Mouse (Mus musculus) MN1 (cell line): ENCODE results near the gene Ybx3.

Source experiments
- DNase-seq: peaks from one replicate; pipeline ENCODE4 v3.0.0-alpha.2; 2016; ENCODE audit warnings: low spot score

Ybx3 gene

DNA sequence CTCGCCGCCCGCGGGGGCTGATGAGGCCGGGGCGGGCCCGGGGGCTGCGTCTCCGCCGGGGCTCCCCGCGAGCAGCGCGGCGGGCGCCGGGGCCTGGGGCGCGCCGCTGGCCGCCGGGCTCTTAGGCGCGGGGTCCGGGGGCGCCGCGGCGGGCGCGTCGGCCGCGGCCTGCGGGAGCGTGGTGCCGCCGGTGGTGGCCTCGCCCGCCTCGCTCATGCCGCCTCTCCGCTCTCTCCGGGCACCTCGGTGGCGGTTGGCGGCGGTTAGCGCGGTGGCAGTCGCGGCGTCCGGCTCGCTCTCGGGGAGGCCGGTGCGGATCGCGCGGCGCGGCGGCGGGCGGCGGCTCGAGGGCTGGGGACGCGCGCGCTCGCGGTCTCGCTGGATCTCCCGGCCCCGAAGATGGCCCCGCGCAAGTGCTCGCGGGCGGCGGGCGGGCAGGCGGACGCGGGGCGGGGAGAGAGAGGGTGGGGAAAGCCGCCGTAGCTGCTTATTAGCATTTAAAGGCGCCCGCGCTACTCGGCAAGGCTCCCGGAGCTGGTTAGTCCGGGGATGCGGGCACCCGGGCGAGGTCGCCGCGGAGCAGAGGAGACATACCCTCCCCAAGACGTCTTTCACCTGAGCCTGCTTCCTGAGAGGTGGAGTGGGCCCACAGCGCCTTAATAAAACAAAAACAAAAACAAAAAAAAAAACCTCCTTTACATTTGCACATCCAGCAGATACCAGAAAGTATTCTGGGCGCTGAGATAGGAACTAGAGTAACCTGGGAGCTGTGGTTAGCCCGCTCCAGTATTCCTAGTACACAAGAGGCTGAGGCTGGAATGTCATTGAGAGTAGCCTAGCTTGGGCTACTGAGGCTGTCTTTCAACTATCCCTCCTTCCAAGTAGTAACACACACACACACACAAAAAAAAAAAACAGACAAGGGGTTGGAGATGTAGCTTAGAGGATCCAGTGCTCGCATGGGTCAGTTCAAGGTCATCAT is at the start of gene Ybx3:
Gene Ybx3 (minus strand): TSS at position 437 of the 982 bp plus-strand sequence.
- DNase-seq: peak; percentile 85

DNA sequence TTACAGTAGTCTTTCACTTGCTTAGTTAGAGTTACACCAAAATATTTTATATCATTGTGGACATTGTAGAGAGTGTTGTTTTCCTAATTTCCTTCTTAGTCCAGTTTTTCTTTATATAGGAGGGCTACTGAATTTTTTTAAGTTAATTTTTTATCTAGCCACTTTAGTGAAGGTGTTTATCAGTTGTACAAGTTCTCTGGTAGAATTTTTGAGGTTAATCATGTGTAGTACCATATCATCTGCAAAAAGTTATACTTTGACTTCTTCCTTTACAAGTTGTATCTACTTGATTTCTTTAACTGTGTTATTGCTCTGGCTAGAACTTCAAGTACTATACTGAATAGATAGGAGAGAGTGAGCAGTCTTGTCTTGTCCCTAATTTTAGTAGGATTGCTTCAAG is 48.4 kb upstream of the Ybx3 start:
- DNase-seq: no peak

DNA sequence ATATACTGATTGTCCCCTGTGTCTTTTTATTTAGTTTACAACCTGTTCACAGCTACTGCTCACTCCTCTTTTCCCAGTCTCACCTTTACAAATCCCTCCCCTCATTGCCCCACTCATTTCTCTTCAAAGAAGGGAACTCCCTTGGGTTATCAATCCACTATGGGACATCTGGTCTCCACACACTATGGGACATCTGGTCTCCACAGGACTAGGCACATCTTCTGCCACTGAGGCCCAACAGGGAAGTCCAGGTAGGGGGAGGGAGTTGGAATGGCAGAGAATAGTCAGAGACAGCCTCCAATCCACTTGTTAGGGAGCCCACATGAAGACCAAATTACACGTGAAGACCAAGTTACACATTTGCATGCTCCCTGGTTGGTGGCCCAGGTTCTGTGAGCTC is 45.8 kb upstream of the Ybx3 start:
- no peak for DNase-seq

DNA sequence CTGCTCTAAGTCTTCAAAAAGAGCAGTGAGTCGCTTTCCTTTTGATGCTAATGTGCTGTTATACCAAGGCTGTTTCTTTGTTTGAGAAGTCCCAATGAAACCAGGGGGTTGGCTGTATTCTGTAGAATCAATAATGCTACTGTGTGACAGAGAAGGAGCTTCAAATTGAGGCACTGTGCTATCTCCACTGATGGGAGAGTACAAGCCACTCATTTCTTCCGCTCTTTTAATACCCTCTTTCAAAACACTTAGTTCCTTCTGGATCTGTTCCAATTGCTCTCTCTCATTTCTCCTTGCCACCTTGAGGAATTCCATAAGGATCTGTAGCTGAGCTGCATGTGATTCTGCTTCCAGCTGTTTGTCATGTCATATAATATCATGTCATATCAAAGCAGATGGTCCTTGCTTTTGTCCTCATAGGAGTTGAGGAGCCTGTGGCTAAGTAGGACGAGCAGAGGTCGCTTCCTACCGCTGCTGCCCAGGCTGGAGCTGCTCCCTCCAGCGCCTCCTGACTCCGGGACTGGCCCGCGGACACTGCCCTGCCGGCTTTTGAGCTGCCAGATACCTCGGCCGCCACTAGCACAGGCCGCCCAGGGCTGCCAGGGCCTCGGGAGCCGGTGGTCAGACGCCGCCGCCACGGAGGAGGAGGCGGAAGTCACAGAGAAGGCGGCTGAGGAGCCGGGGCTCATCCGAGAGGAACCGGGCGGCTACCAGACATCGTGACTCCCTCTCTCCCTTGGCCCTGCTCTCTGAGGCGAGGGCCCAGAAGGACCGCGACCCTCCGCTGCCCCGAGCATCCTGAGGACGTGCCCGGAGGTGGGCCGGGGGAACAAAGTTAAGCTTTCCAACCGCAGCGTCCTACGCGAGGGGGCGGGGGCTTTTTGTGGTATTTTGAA is 45.1 kb upstream of the Ybx3 start:
- no peak for DNase-seq

DNA sequence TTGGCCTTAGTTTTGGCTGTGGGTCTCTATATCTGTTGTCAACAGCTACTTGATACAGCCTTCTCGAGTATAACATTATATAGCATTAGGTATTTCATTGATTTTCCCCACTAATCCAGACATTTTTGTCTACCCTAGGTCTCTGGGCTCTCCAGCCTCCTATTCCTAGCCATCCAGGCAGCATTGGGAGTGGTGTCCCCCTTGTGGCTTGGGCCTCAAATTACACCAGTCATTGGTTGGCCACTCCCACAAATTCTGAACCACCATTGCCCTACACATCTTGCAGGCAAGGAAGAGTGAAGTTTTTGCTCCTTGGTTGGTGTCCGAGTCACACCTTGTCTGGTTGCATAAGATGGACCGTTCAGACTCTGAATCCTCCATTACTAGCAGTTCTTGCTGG is 33.3 kb upstream of the Ybx3 start:
- peak; percentile 50 for DNase-seq

DNA sequence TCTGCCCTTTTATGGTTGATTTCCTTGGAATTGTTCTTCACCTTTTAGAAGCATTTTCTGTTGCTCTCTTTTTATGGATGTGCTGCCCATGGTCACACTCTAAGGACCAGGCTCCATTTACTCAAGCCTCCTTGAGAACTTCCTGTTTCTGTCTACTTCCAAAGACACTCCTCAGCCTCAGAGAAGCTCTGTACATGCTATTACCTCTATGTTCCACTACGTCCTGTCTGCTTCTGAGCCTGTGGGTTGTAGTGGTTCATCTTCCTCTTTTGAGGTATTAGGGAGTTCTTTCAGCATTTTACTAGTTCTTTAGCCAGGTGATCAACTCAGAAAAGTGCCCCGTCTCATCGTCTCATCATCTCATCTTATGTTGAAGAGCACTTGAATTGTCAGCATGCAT is 31.3 kb upstream of the Ybx3 start:
- DNase-seq: no peak

DNA sequence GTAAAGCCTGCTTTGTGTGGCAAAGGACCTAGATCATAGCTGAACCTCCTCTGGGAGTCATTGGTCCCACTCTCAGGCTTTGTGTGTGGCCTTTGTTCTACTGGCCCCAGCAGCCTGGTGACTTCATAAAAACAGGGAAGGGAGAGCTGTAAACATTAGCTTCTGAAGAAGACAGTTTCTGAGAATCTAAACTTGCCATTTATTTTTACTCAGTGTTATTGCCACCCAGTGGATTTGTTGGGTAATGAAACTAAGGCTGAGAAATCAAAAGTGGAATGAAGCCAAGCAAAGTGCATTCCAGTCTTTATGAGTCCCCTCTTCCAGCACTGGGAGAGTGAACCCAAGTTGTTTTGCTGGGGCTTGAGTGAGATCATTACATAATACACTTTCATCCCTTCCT is 30.5 kb upstream of the Ybx3 start:
- DNase-seq: peak; percentile 57

DNA sequence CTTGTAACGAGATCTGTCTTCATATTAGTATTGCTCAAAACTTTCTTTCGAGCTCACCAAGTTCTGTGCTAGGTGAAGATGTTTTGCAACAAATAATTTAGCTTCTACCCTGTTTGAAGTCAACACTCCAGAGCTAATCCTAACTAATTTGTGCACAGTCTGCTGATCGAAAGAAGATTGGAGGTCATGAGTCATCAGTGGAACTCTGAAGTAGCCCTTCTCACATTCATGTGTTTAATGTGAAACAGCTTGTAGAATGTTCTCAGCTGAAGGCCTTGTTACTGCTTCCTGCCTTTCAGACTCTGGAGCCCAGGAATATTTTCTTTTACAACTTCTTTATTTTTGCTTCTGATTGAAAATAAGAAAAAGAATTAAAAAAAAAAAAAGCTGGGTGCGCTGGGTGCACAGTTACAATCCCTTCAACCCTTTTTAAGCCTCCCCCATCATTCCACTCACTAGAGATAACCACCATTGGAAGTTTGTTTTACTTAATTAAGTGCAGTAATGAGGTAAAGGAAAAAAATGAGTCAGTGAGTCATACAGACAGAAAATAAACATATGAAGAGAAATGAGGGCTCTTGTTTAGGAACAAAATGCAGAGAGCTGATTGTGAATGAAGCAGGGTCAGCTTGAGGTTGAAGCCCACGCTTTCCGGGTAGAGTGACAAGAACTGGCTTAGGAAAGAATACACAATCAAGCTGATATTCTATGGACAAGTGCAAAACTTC is 23.0 kb upstream of the Ybx3 start:
- peak; percentile 35 for DNase-seq

DNA sequence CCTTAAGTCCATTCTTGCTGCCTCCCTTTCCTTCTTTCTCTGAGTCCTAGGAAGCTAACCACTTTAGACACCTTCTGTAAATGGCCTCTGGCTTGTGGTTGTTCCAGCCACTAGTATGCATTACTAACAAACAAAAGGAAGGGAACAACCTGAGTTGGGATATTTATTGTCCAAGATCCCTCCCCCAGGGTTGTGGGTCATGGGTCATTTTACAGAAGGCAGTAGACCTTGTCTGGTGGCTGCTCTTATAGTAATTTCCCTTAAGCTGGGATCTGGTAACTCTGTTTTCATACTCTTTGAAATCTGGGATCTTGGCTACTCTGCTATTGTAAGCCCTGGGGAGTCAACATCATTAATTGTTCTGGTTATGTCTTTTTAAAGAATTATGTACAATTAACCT is 18.7 kb upstream of the Ybx3 start:
- no peak for DNase-seq

DNA sequence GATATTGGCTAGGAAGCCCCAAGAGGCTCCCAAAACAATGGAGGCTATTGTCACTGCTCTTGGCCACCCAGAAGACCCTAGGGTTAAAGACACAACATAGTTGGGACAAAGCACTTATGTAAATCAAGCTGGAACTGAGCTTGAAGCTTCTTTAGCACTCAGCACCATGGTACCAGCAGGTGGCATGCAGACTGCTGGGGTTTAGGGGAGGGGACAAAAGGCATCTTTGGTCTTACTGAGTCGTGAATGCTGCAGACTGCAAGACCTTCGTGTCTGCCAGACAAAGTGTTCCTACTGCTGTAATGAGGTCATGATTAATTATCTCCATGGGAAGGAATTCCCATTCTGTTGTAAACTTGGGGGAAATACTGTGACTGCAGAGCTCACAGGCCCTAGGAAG is 17.6 kb upstream of the Ybx3 start:
- DNase-seq: no peak

DNA sequence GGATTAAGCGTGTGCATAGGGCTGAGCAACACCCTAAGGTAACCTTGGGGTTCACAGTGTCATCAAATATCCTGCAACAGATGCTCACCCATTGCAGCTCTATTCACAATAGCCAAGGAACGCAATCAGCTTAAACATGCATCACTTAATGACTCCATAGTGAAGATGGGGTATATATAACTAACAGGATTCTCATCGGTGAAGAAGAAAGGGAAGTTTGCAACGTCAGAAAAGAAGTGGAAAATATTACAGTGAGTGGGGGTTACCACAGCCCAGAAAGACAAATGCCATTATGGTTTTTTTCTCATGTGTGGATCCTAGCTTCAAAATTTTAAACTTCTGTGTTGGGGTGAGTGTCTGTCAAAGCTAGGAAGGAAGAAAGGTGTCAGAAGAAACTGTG is 16.9 kb upstream of the Ybx3 start:
- DNase-seq: no peak

DNA sequence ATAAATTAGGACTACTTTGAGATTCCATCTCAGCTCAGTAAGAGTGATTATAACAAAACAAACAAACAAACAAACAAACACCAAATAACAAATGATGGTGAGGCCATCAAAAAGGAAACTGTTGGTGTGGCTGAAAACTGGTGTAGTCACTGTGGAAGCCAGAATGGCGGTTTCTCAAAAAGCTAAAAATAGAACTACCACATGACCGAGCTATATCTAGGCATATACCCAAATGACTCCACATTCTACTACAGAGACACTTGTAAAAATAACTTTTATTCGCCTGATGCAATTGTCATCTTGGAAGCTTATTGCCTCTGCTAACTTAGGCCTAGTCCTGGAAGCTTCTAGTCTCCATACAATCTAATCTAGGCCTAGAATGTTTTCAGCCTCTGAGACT is 16.0 kb upstream of the Ybx3 start:
- no peak for DNase-seq

DNA sequence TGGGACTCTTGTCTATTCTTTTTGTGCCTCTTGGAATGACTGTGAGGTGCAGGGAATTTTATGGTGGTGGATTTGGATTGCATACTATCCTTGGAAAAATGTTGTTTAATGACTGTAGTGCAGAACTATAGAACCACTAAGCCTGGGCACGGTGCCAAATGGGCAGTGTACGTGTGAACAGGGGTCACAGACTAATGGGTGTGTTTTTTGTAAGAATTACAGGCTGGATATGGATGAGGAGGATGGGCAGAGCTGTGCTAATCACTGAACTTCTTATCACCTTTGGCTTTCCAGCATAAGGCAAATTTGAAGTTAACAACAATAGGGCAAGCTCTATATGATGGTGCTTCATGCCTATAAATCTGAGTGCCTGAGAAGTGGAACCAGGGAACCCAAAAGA is 14.8 kb upstream of the Ybx3 start:
- no peak for DNase-seq

DNA sequence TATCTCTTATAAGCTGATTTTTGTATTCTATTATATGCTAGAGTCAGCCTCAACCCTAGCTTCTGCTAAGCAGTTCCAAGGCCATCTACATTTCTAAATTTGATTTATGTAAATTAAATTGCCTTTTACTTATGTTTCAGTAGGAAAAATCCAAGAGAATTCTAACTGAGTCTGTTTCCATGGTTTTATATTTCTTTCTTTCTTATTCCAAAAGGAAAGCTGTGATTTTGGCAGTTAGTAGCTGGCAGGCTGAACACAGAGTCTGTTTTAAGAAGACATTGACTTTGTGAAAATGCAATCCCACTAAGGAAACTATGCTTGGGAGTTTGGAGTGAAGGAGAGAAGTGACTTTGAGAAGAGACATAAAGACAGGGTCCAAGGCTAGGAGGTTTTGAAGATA is 14.3 kb upstream of the Ybx3 start:
- no peak for DNase-seq

DNA sequence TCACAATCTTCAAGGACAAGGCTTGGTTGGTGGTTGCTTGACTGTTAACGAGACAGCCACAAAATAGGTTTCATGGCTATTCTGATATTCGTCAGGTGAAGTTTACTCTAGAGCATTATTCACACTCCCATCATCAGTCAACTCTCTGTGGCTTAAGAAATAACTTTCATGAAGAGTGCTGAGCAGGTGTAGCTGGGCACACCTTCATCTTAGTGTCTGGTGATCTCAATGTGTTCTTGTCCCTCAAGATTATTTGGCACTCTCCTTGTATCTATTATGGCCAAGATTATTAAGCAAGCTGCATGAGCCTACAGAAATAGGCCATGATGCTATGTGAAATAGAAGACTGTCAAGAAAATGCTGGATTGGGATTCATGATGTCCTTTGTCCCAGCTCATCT is 13.0 kb upstream of the Ybx3 start:
- no peak for DNase-seq

DNA sequence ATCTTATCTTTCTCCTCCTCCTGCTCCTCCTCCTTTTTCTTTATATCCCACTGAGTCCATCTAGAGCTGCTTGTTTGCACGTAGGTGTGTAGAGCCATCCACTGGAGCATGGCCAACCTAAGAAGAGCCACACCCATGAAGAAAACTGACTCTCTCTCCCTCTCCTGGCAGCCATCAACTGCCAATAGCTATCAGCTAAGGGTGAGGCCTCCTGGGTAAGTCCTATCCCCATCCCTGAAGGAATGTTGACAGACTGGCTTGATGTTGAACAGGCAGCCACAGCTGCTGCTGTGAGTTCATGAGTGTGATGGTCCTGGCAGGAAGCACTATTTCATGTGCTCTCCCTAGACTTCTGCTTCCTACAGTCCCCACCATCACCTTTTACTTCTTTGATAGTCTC is 8.4 kb upstream of the Ybx3 start:
- no peak for DNase-seq

DNA sequence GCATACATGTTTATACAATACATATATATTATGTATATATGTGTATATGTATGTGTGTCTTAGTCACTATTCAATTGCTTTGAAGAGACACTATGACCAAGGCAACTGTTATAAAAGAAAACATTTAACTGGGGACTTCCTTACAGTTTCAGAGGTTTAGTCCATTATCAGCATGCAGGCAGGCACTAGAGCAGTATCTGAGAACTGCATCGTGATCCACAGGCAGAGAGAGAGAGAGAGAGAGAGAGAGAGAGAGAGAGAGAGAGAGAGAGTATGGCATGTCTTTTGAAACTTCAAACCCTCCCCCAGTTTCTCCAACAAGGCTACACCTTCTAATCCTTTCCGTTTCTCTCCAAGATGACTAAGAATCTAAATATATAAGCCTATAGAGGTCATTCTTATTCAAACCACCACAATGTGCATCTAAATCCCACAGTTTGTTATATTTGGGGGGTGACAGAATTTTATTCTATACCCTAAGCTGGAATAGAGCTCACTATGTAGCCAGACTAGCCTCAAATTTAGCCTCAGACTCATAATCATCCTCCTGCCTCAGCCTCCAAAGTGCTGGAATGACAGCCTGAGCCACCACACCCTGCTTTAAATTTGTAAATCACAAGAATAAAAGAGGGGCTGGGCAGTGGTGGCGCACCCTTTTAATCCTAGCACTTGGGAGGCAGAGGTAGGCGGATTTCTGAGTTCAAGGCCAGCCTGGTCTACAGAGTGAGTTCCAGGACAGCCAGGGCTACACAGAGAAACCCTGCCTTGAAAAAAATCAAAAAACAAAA is 5.8 kb upstream of the Ybx3 start:
- no peak for DNase-seq

DNA sequence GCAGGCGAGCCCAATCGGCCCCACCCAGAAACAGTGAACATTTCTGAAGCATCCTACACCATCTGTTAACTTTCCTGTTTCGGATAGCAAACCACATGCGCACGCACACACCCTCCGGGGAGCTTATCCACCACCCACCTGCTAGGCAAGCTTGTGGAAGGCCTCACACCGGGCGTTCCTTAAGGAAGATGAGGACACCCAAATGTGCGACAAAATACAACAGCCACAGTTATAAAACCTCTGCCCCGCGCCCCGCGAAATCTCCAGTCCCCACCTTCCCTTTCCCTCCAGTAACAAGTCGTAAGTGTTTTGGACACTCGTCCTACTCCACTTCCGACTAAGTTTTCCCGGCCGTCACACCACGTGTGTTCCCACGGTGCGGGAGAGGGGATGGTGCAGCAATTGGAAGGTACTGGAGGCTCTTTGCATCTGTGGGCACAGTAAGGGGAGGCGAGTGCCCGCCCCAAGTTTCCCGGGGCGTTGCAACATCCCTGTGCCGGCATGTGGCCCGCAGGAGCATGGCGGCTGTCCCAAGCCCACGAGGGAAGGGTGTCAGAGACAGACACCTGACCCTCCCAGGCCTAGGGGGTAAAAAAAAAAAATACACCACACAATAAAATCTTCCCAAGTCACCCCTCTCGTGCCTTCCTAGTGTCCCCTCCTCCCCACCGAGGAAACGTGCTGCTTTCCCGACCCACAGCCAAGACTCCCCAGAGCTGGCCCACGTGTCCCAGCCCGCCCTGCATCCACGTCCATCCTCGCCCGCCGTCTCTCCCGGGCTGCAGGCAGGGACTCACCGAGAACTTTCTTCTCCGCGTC is 846 bp downstream of the Ybx3 start:
- DNase-seq: peak; percentile 62

DNA sequence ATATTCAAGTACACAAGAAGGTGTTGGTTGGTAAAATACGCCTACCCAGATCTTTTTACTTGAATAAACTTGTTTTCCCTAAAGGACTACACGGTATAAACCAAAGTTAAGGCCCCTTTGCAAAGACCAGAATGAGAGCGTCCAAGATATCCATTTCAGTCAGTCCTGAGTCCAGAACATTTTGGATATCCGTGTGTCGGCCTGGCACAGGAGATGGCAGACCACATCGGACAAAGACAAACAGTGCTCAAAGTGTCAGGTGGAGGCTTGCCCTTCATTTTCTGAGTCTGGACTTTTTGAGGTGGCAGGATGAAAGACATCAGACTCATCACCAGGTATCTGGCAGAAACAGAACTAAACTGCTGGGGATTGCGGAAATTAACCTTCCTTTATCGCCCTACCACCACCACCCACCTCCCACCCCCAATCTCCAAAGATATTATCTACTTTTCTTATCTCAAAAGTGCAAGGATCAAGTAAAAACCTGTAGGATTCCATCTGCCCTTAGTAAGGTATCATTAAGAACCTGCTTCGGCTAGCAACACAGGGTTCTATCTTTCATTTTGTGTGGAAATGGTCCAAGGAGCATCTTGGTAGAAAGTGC is 1.8 kb downstream of the Ybx3 start:
- DNase-seq: no peak

DNA sequence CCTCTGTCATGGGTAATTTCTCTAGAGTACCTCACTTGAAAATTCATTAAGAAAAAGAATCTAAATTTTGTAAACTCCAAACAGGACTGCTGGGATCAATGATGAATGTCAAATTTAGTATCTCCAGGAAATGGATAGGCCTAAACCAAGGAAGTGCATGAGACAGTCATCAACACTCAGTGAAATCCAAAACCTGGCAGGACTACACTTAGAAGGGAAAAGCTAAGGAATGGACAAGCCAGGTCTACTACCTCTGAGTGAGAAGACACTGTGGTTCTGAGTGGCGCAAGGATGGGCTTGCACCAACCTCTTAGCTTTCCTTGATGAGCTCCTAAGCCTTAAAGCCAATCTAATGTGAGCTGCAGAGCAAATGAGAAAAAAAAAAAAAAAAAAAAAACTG is 2.8 kb downstream of the Ybx3 start:
- DNase-seq: no peak
